Mouse (Mus musculus): ENCODE measurements around the gene Gm11444.

DNA sequence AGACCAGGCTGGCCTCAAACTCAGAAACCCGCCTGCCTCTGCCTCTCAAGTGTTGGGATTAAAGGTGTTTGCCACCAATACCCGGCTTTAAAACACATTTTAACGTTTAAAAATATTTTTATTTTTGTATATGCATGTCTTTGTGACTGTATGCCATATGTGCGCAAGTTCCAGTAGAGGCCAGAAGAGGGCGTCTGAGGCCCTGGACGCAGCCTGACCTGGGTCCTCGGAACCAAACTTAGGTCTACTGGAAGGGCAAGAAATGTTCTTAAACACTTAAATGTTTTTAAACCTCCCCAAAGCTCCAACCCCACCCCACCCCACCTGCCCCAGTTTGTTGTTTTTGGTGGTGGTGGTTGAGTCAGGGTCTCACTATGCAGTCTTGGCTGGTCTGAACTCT is 14.2 kb upstream of the Gm11444 start:
- TF ChIP-seq CTCF (conservative IDR thresholded peaks at IDR 0.05; ENCODE audit: low read length) = peak; percentile 92
- no peak for TF ChIP-seq POU5F1 (IDR thresholded peaks at IDR 0.05; ENCODE audit: borderline replicate concordance, low read length)
- TF ChIP-seq NANOG (IDR thresholded peaks at IDR 0.05; ENCODE audit: borderline replicate concordance, low read length) = no peak
